Comparison of ENCODE assay signal across 8 mouse cellular contexts in the genomic region with DNA sequence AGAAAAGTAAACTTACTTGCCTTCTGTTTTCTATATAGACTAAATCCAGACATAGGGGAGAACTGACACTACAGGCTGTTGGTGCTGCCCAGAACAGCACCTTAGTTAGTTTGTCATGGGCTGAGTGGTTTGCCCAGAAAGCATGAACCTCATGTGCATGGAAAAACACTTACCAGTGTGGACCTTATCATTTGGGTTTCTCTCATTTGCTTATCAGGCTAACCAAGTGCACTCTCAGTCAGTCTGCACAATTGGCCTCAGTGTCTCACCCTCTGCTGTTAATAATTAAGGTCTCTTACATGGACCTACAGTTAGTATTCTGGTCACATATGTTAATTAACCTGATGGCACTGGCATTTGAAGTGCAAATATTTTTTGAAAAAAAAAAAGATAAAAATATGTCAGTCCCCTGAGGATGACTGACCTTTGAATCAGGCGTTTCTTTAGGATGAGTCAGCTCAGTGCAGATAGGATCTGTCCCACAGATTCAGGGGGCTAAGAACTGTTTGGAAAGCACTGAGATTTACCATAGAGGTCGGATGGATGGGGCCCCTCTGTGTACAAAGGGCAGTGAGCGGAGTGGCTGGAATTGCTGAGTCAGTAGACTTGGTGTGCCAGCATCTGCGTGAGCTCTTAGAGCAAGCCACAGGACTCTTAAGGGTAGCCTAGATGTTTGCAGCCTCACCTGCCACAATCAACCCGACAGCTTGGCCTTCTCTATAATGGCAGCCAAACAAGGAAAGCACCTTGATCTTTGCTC. TPM values are rescaled to one million over a fixed set of nuclear protein-coding genes. Genes with fewer than 3 reads are reported as not detected.
A peak's percentile ranks its signal among the peaks of the same experiment; 100 is the strongest.
DNase-seq lines count a peak whose midpoint lies in the region; ATAC-seq and TF ChIP-seq lines count a peak whose summit lies in the region.
"Had no signal": no experiment of that assay in that cellular context is flagged by ENCODE, and none has a peak within 500 bp of the region (broad histone marks: within the 10 kb centered on the region; RNA-seq: fewer than 3 reads in every experiment).

No protein-coding gene starts in this region.

- no peaks in the 10 kb centered on the region for H3K9me3 ChIP-seq in kidney, embryonic 16.5 days (ENCODE audit: low read length)
- no peaks in the 10 kb centered on the region for H3K9me3 ChIP-seq in intestine, embryonic 14.5 days (ENCODE audit: control insufficient read depth, low read length)

- 0 out of 2 replicates have a peak overlapping the region, but pooled peaks have one; percentile 42 for H3K27ac ChIP-seq in kidney, embryonic 16.5 days (ENCODE audit: low read length)
- peak overlapping the region; percentile 63 for H3K27ac ChIP-seq in intestine, embryonic 14.5 days (ENCODE audit: low read depth)
- H3K27ac ChIP-seq in small intestine, adult 2 months (ENCODE audit: insufficient read depth, low read depth, low read length) = peak overlapping the region; percentile 97

- no peak for TF ChIP-seq CTCF in small intestine, adult 2 months (IDR thresholded peaks at IDR 0.05; ENCODE audit: extremely low read depth, insufficient read length, insufficient replicate concordance, low read depth, low read length)

- 65% methylated on average over 5 of the region's 5 CpGs for WGBS in kidney, embryonic 16.5 days
- 32% methylated on average over 5 of the region's 5 CpGs for WGBS in intestine, embryonic 14.5 days
- 30% methylated on average over 5 of the region's 5 CpGs for WGBS in small intestine, adult 2 months

- H3K4me2 ChIP-seq in kidney, embryonic 16.5 days (replicated peaks; ENCODE audit: low read depth, low read length) = no peak overlapping the region
- no peak overlapping the region for H3K4me2 ChIP-seq in intestine, embryonic 14.5 days (ENCODE audit: low read length)

- no peak overlapping the region for H3K4me3 ChIP-seq in kidney, embryonic 16.5 days (ENCODE audit: low read length)
- no peak overlapping the region for H3K4me3 ChIP-seq in intestine, embryonic 14.5 days (ENCODE audit: low read depth, low read length)
- H3K4me3 ChIP-seq in small intestine, adult 2 months (ENCODE audit: low read depth, low read length) = no peak overlapping the region

- no peaks in the 10 kb centered on the region for H3K36me3 ChIP-seq in kidney, embryonic 16.5 days (ENCODE audit: insufficient read depth, low read length)
- H3K36me3 ChIP-seq in intestine, embryonic 14.5 days (ENCODE audit: control insufficient read depth, insufficient read depth, low read length) = no peaks in the 10 kb centered on the region
- no peaks in the 10 kb centered on the region for H3K36me3 ChIP-seq in small intestine, adult 2 months (ENCODE audit: control insufficient read depth, insufficient read depth, low read length)

- no peak for TF ChIP-seq POLR2A in small intestine, adult 2 months (IDR thresholded peaks at IDR 0.05; ENCODE audit: low read depth, low read length)

- peak; percentile 67; the same call in 1 of the 2 replicates for ATAC-seq in kidney, embryonic 16.5 days (ENCODE audit: low FRiP score, low TSS enrichment)
- peak; percentile 69 for ATAC-seq in intestine, embryonic 14.5 days (replicated peaks; ENCODE audit: low FRiP score, low TSS enrichment, low read depth)

- peaks cover 16% of the 10 kb centered on the region for H3K4me1 ChIP-seq in kidney, embryonic 16.5 days (ENCODE audit: insufficient read depth, low read length)
- peaks cover 17% of the 10 kb centered on the region for H3K4me1 ChIP-seq in intestine, embryonic 14.5 days (replicated peaks; ENCODE audit: control insufficient read depth, insufficient read depth, low read length)
- H3K4me1 ChIP-seq in small intestine, adult 2 months (ENCODE audit: control insufficient read depth, insufficient read depth, insufficient read length, low read length) = peaks cover 37% of the 10 kb centered on the region

- no peak overlapping the region for H3K9ac ChIP-seq in kidney, embryonic 16.5 days (replicated peaks; ENCODE audit: low read length)
- no peak overlapping the region for H3K9ac ChIP-seq in intestine, embryonic 14.5 days (ENCODE audit: low read length)

- no peaks in the 10 kb centered on the region for H3K27me3 ChIP-seq in kidney, embryonic 16.5 days (ENCODE audit: insufficient read depth, low read length)
- no peaks in the 10 kb centered on the region for H3K27me3 ChIP-seq in intestine, embryonic 14.5 days (replicated peaks; ENCODE audit: control insufficient read depth, insufficient read depth, low read length)
- H3K27me3 ChIP-seq in small intestine, adult 2 months (ENCODE audit: control insufficient read depth, insufficient read depth, low read length) = no peaks in the 10 kb centered on the region

- DNase-seq in kidney, adult 9 months = no peak
- peak; percentile 35 for DNase-seq in adipocyte (ENCODE audit: low spot score)
- DNase-seq in intestine, embryonic 14.5 days (ENCODE audit: low spot score) = no peak
- no peak for DNase-seq in thymus, postnatal 36 days
- no peak for DNase-seq in lung, adult 18-20 months
- DNase-seq: cerebellum, adult 18-20 months had no signal

RNA-seq across cellular contexts. Expression of a gene that starts 39.8 kb away (rescaled TPM):
- polyA plus RNA-seq in kidney, embryonic 16.5 days (2015; fragmentation: Nextera tagmentation; extraction: Ambion mirVana) = 6.3 and 7.2 TPM in 2 replicates
- 13.8 and 16.5 TPM in 2 replicates for polyA plus RNA-seq in intestine, embryonic 14.5 days (2014; fragmentation: Nextera tagmentation; extraction: Ambion mirVana)
- polyA plus RNA-seq in small intestine, adult 2 months (2012; rRNA removed) = 29.3 and 40.6 TPM in 2 replicates

Comparison
In these comparisons a context has a peak if more than half of its experiments do, and no peak if none do; other contexts are left out.
1. H3K27ac ChIP-seq: peak in every context shown above with its lines; median percentile 97 in small intestine, adult 2 months; 63 in intestine, embryonic 14.5 days; 42 in kidney, embryonic 16.5 days.